Mouse (Mus musculus) erythroblast, embryonic 14.5 days (primary cell): ENCODE measurements around the gene Btaf1. TPM values are rescaled to one million over a fixed set of nuclear protein-coding genes. Genes with fewer than 3 reads are reported as not detected.

Experiments used
- H3K27me3 ChIP-seq: 2 replicates; pipeline ENCODE4 v1.6.1; 2012; ENCODE audit warnings: inconsistent platforms; ENCODE audit not compliant: control insufficient read depth
- H3K36me3 ChIP-seq: 2 replicates; pipeline ENCODE4 v1.6.1; 2012; ENCODE audit warnings: mild to moderate bottlenecking, inconsistent platforms; ENCODE audit not compliant: control insufficient read depth
- H3K4me1 ChIP-seq: 2 replicates; pipeline ENCODE4 v1.6.1; 2012; ENCODE audit warnings: inconsistent platforms; ENCODE audit not compliant: control insufficient read depth
- H3K4me3 ChIP-seq: replicated peaks from 2 replicates; pipeline ENCODE3; 2012; ENCODE audit warnings: moderate library complexity, mild to moderate bottlenecking, inconsistent platforms
- H3K9me3 ChIP-seq: 2 replicates; pipeline ENCODE4 v1.6.1; 2012; ENCODE audit warnings: low read length, inconsistent platforms, mixed read lengths; ENCODE audit not compliant: control insufficient read depth
- GATA1 ChIP-seq: IDR thresholded peaks from 2 replicates; pipeline ENCODE4 v1.6.1; 2012; ENCODE audit warnings: low read length, inconsistent platforms, mixed read lengths
- TAL1 ChIP-seq: IDR thresholded peaks from 3 replicates; pipeline ENCODE4 v1.6.1; 2012; ENCODE audit warnings: low read length, inconsistent platforms, mixed read lengths
- polyA plus RNA-seq: library from polyadenylated mRNA; stranded (reverse); fragments of >175 nt; gene quantifications from 2 replicates; pipeline ENCODE4 v1.2.3, GENCODE M21; 2012

The Btaf1 gene
- polyA plus RNA-seq, 1 experiment = 0.10 TPM

- H3K4me1 ChIP-seq = peaks cover 27% of the 10 kb centered on the region
- TF ChIP-seq TAL1 (no peak), GATA1 (no peak)
- H3K36me3 ChIP-seq = no peaks in the 10 kb centered on the region
- no peaks in the 10 kb centered on the region for H3K9me3 ChIP-seq
- peaks cover 43% of the 10 kb centered on the region for H3K27me3 ChIP-seq
- peak within 1 kb of the TSS; percentile 75 for H3K4me3 ChIP-seq
Measured at GRCm38 (mm10) chr19:36919466-36919865, 6.4 kb upstream of the Btaf1 start, which contains the start of gene Fgfbp3. TSS of gene Fgfbp3 (minus strand) at chr19:36919615.

- Histone ChIP-seq H3K4me1 (peaks cover 34% of the 10 kb centered on the region), H3K36me3 (no peaks in the 10 kb centered on the region), H3K4me3 (no peak overlapping the region), H3K27me3 (peaks cover 26% of the 10 kb centered on the region), H3K9me3 (no peaks in the 10 kb centered on the region)
- TF ChIP-seq TAL1 (no peak), GATA1 (no peak)
Measured at GRCm38 (mm10) chr19:36922015-36922414, 3.9 kb upstream of the Btaf1 start.

- H3K4me1 ChIP-seq = peaks cover 40% of the 10 kb centered on the region
Measured at GRCm38 (mm10) chr19:36922936-36923335, 2.9 kb upstream of the Btaf1 start.

GRCm38 (mm10) chr19:36926553-36927236 is 816 bp downstream of the Btaf1 start:
- TF ChIP-seq GATA1 (peak; percentile 67), TAL1 (no peak)
- Histone ChIP-seq H3K9me3 (no peaks in the 10 kb centered on the region), H3K27me3 (no peaks in the 10 kb centered on the region), H3K4me3 (peak overlapping the region; percentile 96), H3K36me3 (peaks cover 27% of the 10 kb centered on the region), H3K4me1 (peaks cover 53% of the 10 kb centered on the region)

More at GRCm38 (mm10) chr19:36922936-36923335, 2.9 kb upstream of the Btaf1 start:
- TF ChIP-seq GATA1 (no peak), TAL1 (no peak)
- no peaks in the 10 kb centered on the region for H3K9me3 ChIP-seq
- peaks cover 16% of the 10 kb centered on the region for H3K27me3 ChIP-seq
- H3K4me3 ChIP-seq = no peak overlapping the region
- no peaks in the 10 kb centered on the region for H3K36me3 ChIP-seq

- Histone ChIP-seq H3K4me3 (peak overlapping the region; percentile 96), H3K27me3 (no peaks in the 10 kb centered on the region), H3K9me3 (no peaks in the 10 kb centered on the region), H3K36me3 (peaks cover 35% of the 10 kb centered on the region), H3K4me1 (peaks cover 63% of the 10 kb centered on the region)
- TF ChIP-seq TAL1 = no peak
- no peak for TF ChIP-seq GATA1
Measured at GRCm38 (mm10) chr19:36927800-36928361, 2.0 kb downstream of the Btaf1 start.

GRCm38 (mm10) chr19:36929816-36930215 is 3.9 kb downstream of the Btaf1 start:
- Histone ChIP-seq H3K4me3 (no peak overlapping the region), H3K27me3 (no peaks in the 10 kb centered on the region), H3K36me3 (peaks cover 43% of the 10 kb centered on the region), H3K4me1 (peaks cover 66% of the 10 kb centered on the region), H3K9me3 (no peaks in the 10 kb centered on the region)
- TF ChIP-seq TAL1 = no peak
- no peak for TF ChIP-seq GATA1

GRCm38 (mm10) chr19:36932097-36932496 is 6.2 kb downstream of the Btaf1 start:
- H3K4me1 ChIP-seq = peaks cover 68% of the 10 kb centered on the region
- TF ChIP-seq TAL1 = no peak
- TF ChIP-seq GATA1 = no peak
- H3K9me3 ChIP-seq = no peaks in the 10 kb centered on the region
- H3K27me3 ChIP-seq = no peaks in the 10 kb centered on the region
- no peak overlapping the region for H3K4me3 ChIP-seq
- peaks cover 60% of the 10 kb centered on the region for H3K36me3 ChIP-seq

- TF ChIP-seq GATA1 = no peak
- TF ChIP-seq TAL1 = no peak
- Histone ChIP-seq H3K4me1 (peaks cover 63% of the 10 kb centered on the region), H3K4me3 (no peak overlapping the region)
Measured at GRCm38 (mm10) chr19:36932613-36933012, 6.7 kb downstream of the Btaf1 start.

GRCm38 (mm10) chr19:36936285-36936684 is 10.4 kb downstream of the Btaf1 start:
- Histone ChIP-seq H3K36me3 (peaks cover 44% of the 10 kb centered on the region), H3K9me3 (no peaks in the 10 kb centered on the region), H3K4me3 (no peak overlapping the region), H3K4me1 (peaks cover 51% of the 10 kb centered on the region), H3K27me3 (no peaks in the 10 kb centered on the region)
- TF ChIP-seq GATA1 (no peak), TAL1 (no peak)

More at GRCm38 (mm10) chr19:36932613-36933012, 6.7 kb downstream of the Btaf1 start:
- H3K27me3 ChIP-seq = no peaks in the 10 kb centered on the region
- no peaks in the 10 kb centered on the region for H3K9me3 ChIP-seq
- peaks cover 60% of the 10 kb centered on the region for H3K36me3 ChIP-seq
